Mouse (Mus musculus) forebrain, embryonic 16.5 days (tissue): ENCODE results near the gene Slc27a1. TPM values are rescaled to one million over a fixed set of nuclear protein-coding genes. Genes with fewer than 3 reads are reported as not detected.

ENCODE experiments used
- ATAC-seq: fragments of 200-750 bp; cut with Nextera tagmentation; 2 replicates; pipeline ENCODE4 v1.8.0; 2017; ENCODE audit warnings: mild to moderate bottlenecking, moderate library complexity
- H3K27ac ChIP-seq: fragments of 300-500 bp; sonication (generic); 2 replicates; pipeline ENCODE4 v1.5.1; 2014; ENCODE audit warnings: low read length, control low read depth
- H3K27me3 ChIP-seq: fragments of 300-500 bp; sonication (generic); replicated peaks from 2 replicates; pipeline ENCODE4 v1.6.1; 2014; ENCODE audit warnings: low read length; ENCODE audit not compliant: control insufficient read depth, insufficient read depth
- H3K36me3 ChIP-seq: fragments of 300-500 bp; sonication (generic); 2 replicates; pipeline ENCODE4 v1.6.1; 2014; ENCODE audit not compliant: control insufficient read depth, insufficient read depth
- H3K4me1 ChIP-seq: fragments of 300-500 bp; sonication (generic); replicated peaks from 2 replicates; pipeline ENCODE4 v1.6.1; 2014; ENCODE audit warnings: low read length; ENCODE audit not compliant: control insufficient read depth, insufficient read depth
- H3K4me2 ChIP-seq: fragments of 300-500 bp; sonication (generic); 2 replicates; pipeline ENCODE4 v1.6.1; 2014; ENCODE audit warnings: mild to moderate bottlenecking, low read length, control low read depth
- H3K4me3 ChIP-seq: fragments of 300-500 bp; sonication (generic); replicated peaks from 2 replicates; pipeline ENCODE4 v1.5.1; 2014; ENCODE audit warnings: mild to moderate bottlenecking, low read length, control low read depth
- H3K9ac ChIP-seq: fragments of 300-500 bp; sonication (generic); replicated peaks from 2 replicates; pipeline ENCODE4 v1.6.1; 2014; ENCODE audit warnings: low read depth, low read length, control low read depth
- H3K9me3 ChIP-seq: fragments of 300-500 bp; sonication (generic); 2 replicates; pipeline ENCODE4 v1.6.1; 2016; ENCODE audit warnings: low read length; ENCODE audit not compliant: control insufficient read depth
- WGBS: fragments of 180-500 bp; shearing (Covaris S2); extraction: QIAGEN DNeasy Blood & Tissue Kit; methylation state at CpG from one replicate; pipeline ENCODE4 v1.1.7; 2014; 5-methylcytosine and 5-hydroxymethylcytosine counted together
- polyA plus RNA-seq: library from polyadenylated mRNA; unstranded; fragments of >200 nt; fragmentation: Nextera tagmentation; extraction: Ambion mirVana; gene quantifications from 2 replicates; pipeline ENCODE4 v1.2.1, GENCODE M21; 2015

The Slc27a1 gene
- polyA plus RNA-seq, 1 experiment from 2014 or later, result 75.9 TPM

DNA sequence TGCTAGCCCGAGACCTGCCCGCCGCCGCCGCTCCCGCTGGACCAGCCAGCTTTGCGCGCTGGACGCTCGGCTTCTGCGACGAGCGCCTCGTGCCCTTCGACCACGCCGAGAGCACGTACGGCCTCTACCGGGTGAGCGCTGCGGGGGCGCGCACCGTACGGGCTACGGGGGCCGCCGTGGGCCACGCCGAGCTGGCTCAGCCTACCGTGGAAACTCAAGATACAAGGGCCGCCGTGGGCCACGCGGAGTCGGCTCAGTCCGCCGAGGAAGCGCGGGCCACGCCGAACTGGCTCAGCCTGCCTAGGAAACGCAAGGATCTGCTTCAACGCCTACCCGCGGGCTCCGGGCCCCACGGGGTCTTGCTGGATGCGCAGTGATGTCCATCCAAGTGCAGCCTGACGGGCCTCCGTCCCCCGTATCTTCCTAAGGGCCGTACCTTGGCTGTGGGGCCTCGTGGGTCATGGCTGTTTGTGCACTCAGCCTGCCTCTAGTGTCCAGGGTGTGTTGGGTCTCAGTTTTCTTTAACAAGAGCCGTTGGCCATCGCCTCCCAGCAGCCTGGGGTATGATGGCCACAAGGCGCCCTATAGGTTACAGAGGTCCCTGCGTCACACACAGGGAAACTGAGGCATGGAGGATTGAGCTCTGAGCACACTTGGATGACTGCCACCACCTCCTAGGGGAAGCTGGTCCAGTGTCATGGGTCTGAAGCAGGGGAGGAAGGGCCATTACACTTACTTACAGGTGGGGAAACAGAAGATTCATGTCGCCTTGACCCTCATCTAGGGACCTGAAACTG is 23.9 kb downstream of the Slc27a1 start:
- Histone ChIP-seq H3K4me2 (peak overlapping the region; percentile 93), H3K36me3 (no peaks in the 10 kb centered on the region), H3K27ac (peak overlapping the region; percentile 95), H3K27me3 (no peaks in the 10 kb centered on the region), H3K4me3 (peak overlapping the region; percentile 83), H3K9ac (peak overlapping the region; percentile 91), H3K4me1 (peaks cover 27% of the 10 kb centered on the region), H3K9me3 (no peaks in the 10 kb centered on the region)
- 4% methylated on average over 60 of the region's 60 CpGs for WGBS
- ATAC-seq, result peak; percentile 72

DNA sequence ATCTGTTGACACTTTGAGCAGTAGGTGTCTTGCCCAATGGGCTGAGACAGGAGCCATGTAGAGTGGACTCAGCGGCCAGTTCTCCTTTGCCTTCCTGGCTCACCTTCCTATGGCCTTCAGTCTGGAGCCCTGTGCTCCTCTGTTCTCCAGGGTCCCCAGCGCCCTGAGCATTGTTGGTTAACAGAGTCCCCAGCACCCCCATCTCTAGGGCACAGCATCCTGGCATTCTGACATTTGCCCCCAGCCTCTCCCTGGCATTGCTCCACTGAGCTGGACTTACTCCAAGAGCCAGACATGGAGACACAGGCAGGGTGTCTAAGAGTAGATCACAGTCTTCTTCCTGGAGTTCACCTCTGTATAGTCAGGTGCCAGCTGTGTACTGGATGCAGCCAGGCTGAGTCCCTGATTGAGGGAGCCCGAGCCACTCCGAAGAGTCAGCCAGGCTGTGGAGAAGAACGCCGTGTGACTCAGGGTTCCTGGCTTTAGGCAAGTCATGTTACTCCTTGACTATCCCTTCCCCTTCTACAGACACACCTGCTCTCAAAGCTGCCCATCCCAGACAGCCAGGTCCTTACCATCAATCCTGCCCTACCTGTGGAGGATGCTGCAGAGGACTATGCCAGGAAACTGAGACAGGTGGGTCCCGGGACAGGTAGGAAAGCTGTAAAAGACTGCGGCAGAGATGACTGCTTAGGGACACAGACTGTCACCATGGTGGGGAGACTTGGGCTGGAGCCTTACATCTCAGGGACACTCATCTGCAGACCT is 25.1 kb downstream of the Slc27a1 start:
- H3K4me1 ChIP-seq, result peaks cover 27% of the 10 kb centered on the region
- no peak for ATAC-seq
- H3K4me3 ChIP-seq, result no peak overlapping the region
- H3K36me3 ChIP-seq, result no peaks in the 10 kb centered on the region
- 89% methylated on average over 8 of the region's 8 CpGs for WGBS
- H3K27me3 ChIP-seq, result no peaks in the 10 kb centered on the region
- H3K27ac ChIP-seq, result no peak overlapping the region
- H3K9me3 ChIP-seq, result no peaks in the 10 kb centered on the region
- no peak overlapping the region for H3K4me2 ChIP-seq
- no peak overlapping the region for H3K9ac ChIP-seq

- no peak for ATAC-seq
- Histone ChIP-seq H3K9ac (no peak overlapping the region), H3K4me3 (no peak overlapping the region), H3K27me3 (no peaks in the 10 kb centered on the region), H3K36me3 (no peaks in the 10 kb centered on the region), H3K4me2 (no peak overlapping the region), H3K9me3 (no peaks in the 10 kb centered on the region), H3K27ac (no peak overlapping the region), H3K4me1 (peaks cover 27% of the 10 kb centered on the region)
- WGBS, result 85% methylated on average over 4 of the region's 4 CpGs
These were observed 25.6 kb downstream of the Slc27a1 start for GRCm38 (mm10) chr8:71594324-71594722.

GRCm38 (mm10) chr8:71595862-71596261 is 27.2 kb downstream of the Slc27a1 start:
- peak; percentile 41 for ATAC-seq
- Histone ChIP-seq H3K36me3 (no peaks in the 10 kb centered on the region), H3K27me3 (peaks cover 4% of the 10 kb centered on the region; the same call in 1 of the 2 replicates), H3K9me3 (no peaks in the 10 kb centered on the region), H3K4me2 (peak overlapping the region; percentile 39), H3K27ac (peak overlapping the region; percentile 12; the same call in 1 of the 2 replicates), H3K4me1 (peaks cover 25% of the 10 kb centered on the region), H3K9ac (peak overlapping the region; percentile 27), H3K4me3 (peak overlapping the region; percentile 19)
- 8% methylated on average over 27 of the region's 27 CpGs for WGBS

DNA sequence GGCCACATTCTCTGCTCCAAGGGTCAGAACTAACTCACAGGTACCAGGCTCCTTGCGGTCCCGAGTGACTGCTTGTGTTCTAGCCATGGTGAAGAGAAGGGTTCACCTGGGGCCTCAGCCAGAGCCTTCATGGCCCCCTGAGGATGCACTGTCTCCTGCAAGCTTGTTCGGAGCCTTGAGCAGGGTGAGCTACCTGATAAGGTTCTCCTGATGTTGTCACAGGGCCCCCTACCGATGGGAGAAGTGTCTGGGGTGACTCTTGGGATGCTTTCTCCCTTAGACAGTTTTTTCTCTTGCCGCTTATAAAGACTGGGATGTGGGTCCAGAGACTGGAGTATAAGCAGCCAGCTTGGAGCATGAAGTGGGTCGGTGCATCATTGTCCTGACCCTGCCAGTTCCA is 27.7 kb downstream of the Slc27a1 start:
- Histone ChIP-seq H3K36me3 (no peaks in the 10 kb centered on the region), H3K4me2 (no peak overlapping the region; the same call in 1 of the 2 replicates), H3K27ac (no peak overlapping the region), H3K27me3 (peaks cover 6% of the 10 kb centered on the region), H3K4me3 (no peak overlapping the region), H3K4me1 (peaks cover 20% of the 10 kb centered on the region), H3K9me3 (no peaks in the 10 kb centered on the region), H3K9ac (no peak overlapping the region)
- 56% methylated on average over 6 of the region's 6 CpGs for WGBS
- ATAC-seq, result no peak

DNA sequence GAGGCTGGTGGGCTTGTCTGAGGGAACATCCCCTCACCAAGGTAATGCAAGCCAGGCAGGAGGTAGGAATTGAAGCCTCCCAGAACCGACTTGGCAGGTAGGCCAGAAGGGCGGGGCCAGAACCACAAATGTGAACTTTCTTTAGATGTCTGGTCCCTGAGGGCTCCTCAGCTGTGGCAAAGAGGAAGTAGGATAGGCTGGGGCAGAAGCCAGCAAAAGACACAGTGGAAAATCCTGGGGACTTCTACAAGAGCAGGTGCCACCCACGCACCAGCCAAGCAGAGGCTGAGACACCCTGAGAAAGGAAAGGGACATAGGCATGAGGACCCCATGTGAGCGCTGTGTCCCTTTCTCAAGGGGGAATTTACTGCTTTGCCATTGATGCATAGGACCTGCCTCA is 28.1 kb downstream of the Slc27a1 start:
- 85% methylated on average over 4 of the region's 4 CpGs for WGBS
- no peak for ATAC-seq
- Histone ChIP-seq H3K36me3 (no peaks in the 10 kb centered on the region), H3K4me2 (no peak overlapping the region), H3K9me3 (no peaks in the 10 kb centered on the region), H3K9ac (no peak overlapping the region), H3K4me3 (no peak overlapping the region), H3K4me1 (peaks cover 18% of the 10 kb centered on the region), H3K27me3 (peaks cover 10% of the 10 kb centered on the region), H3K27ac (no peak overlapping the region)

DNA sequence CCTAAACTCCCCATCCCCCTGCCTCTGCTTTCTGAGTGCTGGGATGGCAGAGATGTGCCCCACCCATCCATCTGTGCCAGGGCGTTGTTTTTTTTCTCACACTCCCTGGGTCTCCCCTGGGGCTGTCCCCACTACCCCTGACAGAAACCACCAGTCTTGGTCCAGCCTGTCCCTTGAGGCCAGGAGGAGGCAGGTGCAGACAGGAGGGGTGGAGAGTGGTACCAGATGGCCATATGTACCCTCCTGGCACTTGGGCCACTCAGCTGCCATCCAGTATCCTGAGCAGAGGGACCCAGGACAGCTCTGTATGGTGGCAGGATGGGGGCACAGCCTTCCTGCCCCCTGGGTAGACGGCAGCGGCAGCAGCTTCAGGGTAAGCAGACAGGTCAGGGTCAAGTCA is 28.8 kb downstream of the Slc27a1 start, which contains the start of gene Fam129c:
Gene Fam129c (plus strand): TSS at position 198 of the 400 bp plus-strand sequence.
- Histone ChIP-seq H3K4me3 (no peak within 1 kb of the TSS), H3K4me1 (peaks cover 24% of the 10 kb centered on the region), H3K9me3 (no peaks in the 10 kb centered on the region), H3K4me2 (no peak within 1 kb of the TSS), H3K27me3 (peaks cover 17% of the 10 kb centered on the region), H3K9ac (no peak within 1 kb of the TSS), H3K36me3 (no peaks in the 10 kb centered on the region), H3K27ac (no peak within 1 kb of the TSS)
- WGBS, result 83% methylated on average over 3 of the region's 3 CpGs
- ATAC-seq, result no peak

DNA sequence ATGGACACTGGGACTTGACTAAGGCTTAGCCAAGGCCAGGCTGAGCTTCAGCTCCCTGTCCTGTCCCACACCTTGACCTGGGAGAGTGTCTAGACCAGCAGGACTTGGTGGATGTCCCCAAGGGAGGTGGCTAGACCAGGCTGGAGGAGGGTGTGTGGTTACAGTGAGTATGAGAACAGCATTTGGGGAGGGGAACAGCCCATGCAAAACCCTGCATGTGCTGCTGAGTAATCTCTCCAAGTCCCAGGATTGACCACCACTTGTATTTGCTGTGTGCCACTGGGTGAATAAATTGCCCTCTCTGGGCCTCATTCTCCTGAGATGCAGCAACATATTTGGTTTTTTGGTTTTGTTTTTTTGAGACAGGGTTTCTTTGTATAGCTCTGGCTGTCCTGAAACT is 29.7 kb downstream of the Slc27a1 start:
- Histone ChIP-seq H3K4me1 (peaks cover 18% of the 10 kb centered on the region), H3K4me2 (no peak overlapping the region), H3K9ac (no peak overlapping the region), H3K27me3 (peaks cover 26% of the 10 kb centered on the region), H3K27ac (no peak overlapping the region), H3K4me3 (no peak overlapping the region), H3K9me3 (no peaks in the 10 kb centered on the region), H3K36me3 (no peaks in the 10 kb centered on the region)
- ATAC-seq, result no peak

DNA sequence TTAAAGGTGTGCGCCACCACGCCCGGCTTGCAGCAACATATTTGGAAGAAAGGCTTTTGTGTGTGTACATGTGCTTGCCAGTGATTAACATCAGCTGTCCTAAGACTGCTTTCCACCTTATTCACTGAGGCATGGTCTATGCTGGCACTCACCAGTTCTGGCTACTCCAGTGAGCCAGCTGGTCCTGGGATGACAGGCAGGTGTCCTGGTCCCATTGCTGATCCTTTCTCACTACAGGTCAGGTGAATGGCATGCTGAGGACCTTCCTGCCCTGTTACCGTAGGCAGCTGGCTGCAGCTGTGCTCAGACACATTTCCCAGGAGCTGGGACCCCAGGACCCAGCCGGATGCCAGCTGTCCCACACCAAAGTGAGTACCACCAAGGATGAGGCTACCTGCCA is 30.2 kb downstream of the Slc27a1 start:
- WGBS, result 93% methylated on average over 5 of the region's 5 CpGs
- no peak overlapping the region for H3K9ac ChIP-seq
- H3K4me3 ChIP-seq, result no peak overlapping the region
- peaks cover 28% of the 10 kb centered on the region for H3K27me3 ChIP-seq
- H3K27ac ChIP-seq, result no peak overlapping the region
- H3K4me2 ChIP-seq, result no peak overlapping the region
- no peaks in the 10 kb centered on the region for H3K9me3 ChIP-seq
- H3K4me1 ChIP-seq, result peaks cover 16% of the 10 kb centered on the region
- no peaks in the 10 kb centered on the region for H3K36me3 ChIP-seq
- ATAC-seq, result no peak
